Mouse (Mus musculus) embryonic fibroblast, embryonic 13.5 days (primary cell): ENCODE measurements at regions not wholly inside any gene's neighbourhood (a gene's known extent, or its start where the extent isn't known, plus 50 kb on each side); places are given as distances from the start of the nearest gene placed in this dataset.

ENCODE experiments used
- CTCF ChIP-seq: IDR thresholded peaks from 2 replicates; pipeline ENCODE4 v1.5.1; 2011; ENCODE audit warnings: mild to moderate bottlenecking, control low read depth, low read length, moderate library complexity, borderline replicate concordance; ENCODE audit not compliant: insufficient read depth
- POLR2A ChIP-seq: IDR thresholded peaks from 2 replicates; pipeline ENCODE4 v1.6.1; 2011; ENCODE audit warnings: low read depth, mild to moderate bottlenecking, control low read depth, low read length, moderate library complexity

DNA sequence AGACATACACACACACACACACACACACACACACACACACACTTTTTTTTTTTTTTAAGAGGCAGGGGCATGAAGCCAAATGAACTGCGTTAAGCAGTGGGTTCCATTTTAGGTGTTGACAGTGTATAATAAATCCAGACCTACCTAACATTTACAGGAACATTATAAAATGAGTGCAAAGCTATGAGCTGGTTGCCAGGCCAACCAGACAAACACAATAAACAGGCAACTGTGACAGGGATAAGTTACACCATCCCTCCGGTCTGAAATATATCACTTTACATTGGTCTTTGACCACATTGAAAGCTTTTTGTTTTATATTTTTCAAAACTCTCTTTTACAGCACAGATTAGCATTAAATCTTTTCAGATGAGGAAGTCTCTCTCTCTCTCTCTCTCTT, 820.2 kb upstream of the Sox9 start:
- TF ChIP-seq CTCF: no peak
- TF ChIP-seq POLR2A: no peak
